In the genomic region with DNA sequence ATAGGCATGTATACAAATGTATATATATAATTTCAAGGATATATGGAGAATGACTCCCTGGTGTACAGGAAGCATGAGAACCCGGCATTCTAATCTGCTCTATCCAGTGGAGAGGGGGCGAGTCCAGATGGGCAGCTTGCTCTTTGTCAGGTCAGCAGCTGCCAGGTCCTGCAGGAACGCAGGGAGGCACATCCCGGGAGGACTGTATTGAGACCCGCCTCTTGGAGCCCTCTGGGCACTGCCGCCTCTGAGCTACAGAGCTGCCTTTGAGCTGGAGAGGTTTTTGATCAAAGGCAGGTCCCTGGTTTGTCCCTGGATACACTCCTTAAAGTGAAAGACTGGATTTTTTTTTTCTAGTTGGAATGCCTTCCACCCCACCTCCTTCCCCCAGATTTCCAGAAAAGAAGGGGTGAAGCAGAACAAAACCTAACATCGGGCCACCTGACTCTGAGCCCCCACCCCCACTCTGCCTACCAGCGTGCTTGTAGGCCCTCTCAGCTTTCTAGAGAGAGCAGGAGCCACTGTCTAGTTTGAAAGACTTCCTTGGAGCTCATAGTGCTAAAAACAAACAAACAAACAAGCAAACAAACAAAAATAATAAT, we compare ENCODE assay signal across 9 mouse cellular contexts. TPM values are rescaled to one million over a fixed set of nuclear protein-coding genes. Genes with fewer than 3 reads are reported as not detected.
DNase-seq lines count a peak whose midpoint lies in the region; ATAC-seq lines count a peak whose summit lies in the region.
"Had no signal": no experiment of that assay in that cellular context is flagged by ENCODE, and none has a peak within 500 bp of the region (broad histone marks: within the 10 kb centered on the region; RNA-seq: fewer than 3 reads in every experiment).

A gene (plus strand): TSS at position 552 of the 602 bp plus-strand sequence.

- H3K4me3 ChIP-seq in heart, embryonic 14.5 days (ENCODE audit: control insufficient read depth in 1 of 2, insufficient read depth in 1 of 2, low read depth in 1 of 2, low read length in 2 of 2) = peak within 1 kb of the TSS in 1 of 2 experiments; percentile 14; a peak in 2 of 4 replicates
- H3K4me3 ChIP-seq in hindbrain, embryonic 13.5 days = peak within 1 kb of the TSS; percentile 41
- peak within 1 kb of the TSS; percentile 33 for H3K4me3 ChIP-seq in midbrain, embryonic 13.5 days (replicated peaks)

- peaks cover 3 to 5% of the 10 kb centered on the region in 2 experiments; a peak in 2 of 4 replicates for H3K4me1 ChIP-seq in heart, embryonic 14.5 days (ENCODE audit: control insufficient read depth in 2 of 2, insufficient read depth in 2 of 2, low read length in 2 of 2)
- H3K4me1 ChIP-seq in hindbrain, embryonic 13.5 days (replicated peaks) = peaks cover 16% of the 10 kb centered on the region
- H3K4me1 ChIP-seq in midbrain, embryonic 13.5 days (replicated peaks) = peaks cover 17% of the 10 kb centered on the region

- H3K36me3 ChIP-seq in heart, embryonic 14.5 days (ENCODE audit: control insufficient read depth, insufficient read depth, low read length) = no peaks in the 10 kb centered on the region
- H3K36me3 ChIP-seq in hindbrain, embryonic 13.5 days = no peaks in the 10 kb centered on the region
- no peaks in the 10 kb centered on the region for H3K36me3 ChIP-seq in midbrain, embryonic 13.5 days
- H3K36me3 ChIP-seq: G1E had no signal

- no peak for ATAC-seq in heart, embryonic 14.5 days (ENCODE audit: insufficient number of reproducible peaks, insufficient read depth, low FRiP score, low read depth)
- ATAC-seq in hindbrain, embryonic 13.5 days (ENCODE audit: low FRiP score) = peak; percentile 66
- ATAC-seq in midbrain, embryonic 13.5 days = peak; percentile 88

- H3K4me2 ChIP-seq in heart, embryonic 14.5 days (ENCODE audit: low read length) = peak within 1 kb of the TSS; percentile 56
- H3K4me2 ChIP-seq in hindbrain, embryonic 13.5 days = peak within 1 kb of the TSS; percentile 63
- peak within 1 kb of the TSS; percentile 56 for H3K4me2 ChIP-seq in midbrain, embryonic 13.5 days (replicated peaks)

- no peak for DNase-seq in heart, adult 11 months
- DNase-seq in embryo, embryonic 10 days (ENCODE audit: low spot score) = peak; percentile 39
- no peak for DNase-seq in spleen, postnatal 4 days (ENCODE audit: low spot score in 2 of 2)
- no peak for DNase-seq in gastrocnemius, postnatal 4 days (ENCODE audit: low spot score in 2 of 2)
- DNase-seq in ovary, postnatal 14 days (ENCODE audit: low spot score) = no peak

- H3K9me3 ChIP-seq in heart, embryonic 14.5 days (ENCODE audit: control insufficient read depth, low read length) = no peaks in the 10 kb centered on the region
- no peaks in the 10 kb centered on the region for H3K9me3 ChIP-seq in hindbrain, embryonic 13.5 days
- H3K9me3 ChIP-seq in midbrain, embryonic 13.5 days = no peaks in the 10 kb centered on the region

- WGBS in heart, embryonic 14.5 days = 3% methylated on average over 8 of the region's 8 CpGs
- WGBS in hindbrain, embryonic 13.5 days = 1% methylated on average over 8 of the region's 8 CpGs
- under 1% methylated on average over 8 of the region's 8 CpGs for WGBS in midbrain, embryonic 13.5 days

- H3K9ac ChIP-seq in heart, embryonic 14.5 days (ENCODE audit: low read length) = no peak within 1 kb of the TSS
- peak within 1 kb of the TSS; percentile 75 for H3K9ac ChIP-seq in hindbrain, embryonic 13.5 days
- H3K9ac ChIP-seq in midbrain, embryonic 13.5 days (replicated peaks) = peak within 1 kb of the TSS; percentile 55; the same call in 1 of the 2 replicates

- H3K27me3 ChIP-seq in heart, embryonic 14.5 days (ENCODE audit: control insufficient read depth, insufficient read depth, low read length) = peaks cover 16% of the 10 kb centered on the region
- H3K27me3 ChIP-seq in hindbrain, embryonic 13.5 days = no peaks in the 10 kb centered on the region
- peaks cover 3% of the 10 kb centered on the region; the same call in 1 of the 2 replicates for H3K27me3 ChIP-seq in midbrain, embryonic 13.5 days

- H3K27ac ChIP-seq in heart, embryonic 14.5 days (replicated peaks in 1 of 2; ENCODE audit: control insufficient read depth in 1 of 2, insufficient read depth in 1 of 2, low read depth in 2 of 2, low read length in 2 of 2) = no peak within 1 kb of the TSS
- H3K27ac ChIP-seq in hindbrain, embryonic 13.5 days = peak within 1 kb of the TSS; percentile 96
- no peak within 1 kb of the TSS for H3K27ac ChIP-seq in midbrain, embryonic 13.5 days

RNA-seq across cellular contexts. Expression of the gene that starts here (rescaled TPM):
- polyA plus RNA-seq in heart, embryonic 14.5 days (2014; fragmentation: Nextera tagmentation; extraction: Ambion mirVana) = not detected in 2 replicates
- polyA plus RNA-seq in hindbrain, embryonic 13.5 days (2015; fragmentation: Nextera tagmentation; extraction: Ambion mirVana) = 248 and 255 TPM in 2 replicates
- 6.8 and 10.7 TPM in 2 replicates for polyA plus RNA-seq in midbrain, embryonic 13.5 days (2015; fragmentation: Nextera tagmentation; extraction: Ambion mirVana)
- total RNA-seq in gastrocnemius, postnatal 4 days (2021) = not detected
- polyA plus RNA-seq: G1E had no signal

Comparison
In these comparisons a context has a peak if more than half of its experiments do, and no peak if none do; other contexts are left out.
1. RNA of the gene that starts here (polyA plus RNA-seq): 248 to 255 TPM in hindbrain, embryonic 13.5 days; 6.8 to 10.7 TPM in midbrain, embryonic 13.5 days and not detected in heart, embryonic 14.5 days; every median in the first group is over 10 times any median in the second.
2. Peak in every context shown above with its lines, with median percentiles within 50 percentile points of each other: H3K4me2 ChIP-seq.